Mouse (Mus musculus): ENCODE results near the gene Psmd6.

Psmd6 gene

DNA sequence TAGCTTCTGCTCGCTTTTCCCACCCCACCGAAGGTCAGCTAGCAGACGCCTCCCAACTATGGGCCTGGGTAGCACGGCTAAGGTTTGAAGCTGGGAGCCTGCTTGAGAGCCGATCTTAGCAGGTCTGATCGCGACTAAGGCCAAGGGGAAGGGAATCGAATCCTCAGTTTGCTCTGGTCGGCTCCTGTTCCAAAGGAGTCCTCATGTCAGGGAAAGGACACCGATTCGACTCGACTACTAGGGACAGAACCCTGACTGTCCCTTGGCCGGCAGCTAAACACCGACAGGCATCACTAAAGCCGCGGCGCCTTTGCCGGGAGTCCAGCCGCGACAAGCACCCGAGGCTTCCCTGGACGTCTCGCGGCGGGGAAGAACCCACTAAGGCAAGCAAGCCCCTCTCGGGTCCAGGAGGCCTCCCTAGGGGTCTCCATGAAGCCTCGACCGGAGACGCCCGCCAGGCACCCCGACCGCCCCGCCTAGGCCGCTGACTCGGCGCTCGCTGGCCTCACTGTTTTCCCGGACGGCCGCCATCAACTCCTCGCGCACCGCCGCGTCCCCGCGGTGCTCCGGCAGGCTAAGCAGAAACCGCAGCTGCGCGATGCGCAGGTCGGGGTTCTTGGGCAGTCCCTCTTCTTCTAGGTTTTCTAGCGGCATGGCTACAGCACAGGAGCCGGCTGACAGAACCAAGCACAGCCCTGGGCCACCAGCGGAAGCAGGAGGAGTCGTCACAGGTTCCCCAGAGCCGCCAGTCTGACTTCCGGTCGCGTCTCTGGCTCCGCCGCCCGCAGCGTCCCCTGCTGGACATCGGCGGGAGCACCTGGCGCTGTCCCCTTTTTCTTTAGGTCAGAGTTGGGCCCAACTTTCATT is at the start of gene Psmd6:
Psmd6 (minus strand) TSS at position 755 of the 867 bp plus-strand sequence.
- peak; percentile 95 for DNase-seq

DNA sequence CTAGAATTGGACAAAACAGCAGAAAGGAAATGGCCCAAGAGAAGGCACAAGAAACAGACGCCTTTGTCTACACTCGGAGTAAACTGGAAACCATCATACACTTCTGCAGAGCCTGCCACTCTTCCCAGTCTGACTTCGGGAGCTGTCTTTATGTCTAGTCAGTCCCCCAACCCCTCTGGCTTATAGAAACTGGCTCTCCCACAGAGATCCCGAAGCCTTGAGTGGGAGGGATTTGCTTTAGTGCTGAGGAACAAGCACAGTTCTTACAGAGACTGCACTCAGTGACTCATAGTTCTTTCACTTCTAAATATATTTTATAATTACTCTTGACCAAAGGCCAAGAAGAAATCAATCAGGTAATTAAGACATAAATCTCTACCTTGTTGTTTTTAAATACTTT is 10.1 kb downstream of the Psmd6 start:
- no peak for DNase-seq

DNA sequence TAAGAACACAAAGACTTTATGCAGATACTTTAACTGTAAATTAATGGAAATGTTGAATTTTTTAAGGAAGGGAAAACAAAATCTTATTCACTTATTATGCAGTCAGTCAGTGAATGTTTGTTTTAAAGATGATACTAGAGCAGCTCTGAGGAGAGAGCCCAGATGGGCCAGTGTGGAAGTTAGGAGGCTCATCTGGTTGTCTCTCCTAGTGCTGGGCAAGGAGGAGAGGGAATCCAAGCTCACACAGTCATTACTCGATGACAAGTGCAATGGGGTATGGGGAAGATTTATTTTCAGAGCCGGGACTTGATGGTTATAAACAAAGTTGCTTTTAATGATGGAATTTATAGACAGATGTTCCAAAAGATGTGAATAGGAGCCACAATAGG is 15.9 kb downstream of the Psmd6 start:
- DNase-seq: no peak

DNA sequence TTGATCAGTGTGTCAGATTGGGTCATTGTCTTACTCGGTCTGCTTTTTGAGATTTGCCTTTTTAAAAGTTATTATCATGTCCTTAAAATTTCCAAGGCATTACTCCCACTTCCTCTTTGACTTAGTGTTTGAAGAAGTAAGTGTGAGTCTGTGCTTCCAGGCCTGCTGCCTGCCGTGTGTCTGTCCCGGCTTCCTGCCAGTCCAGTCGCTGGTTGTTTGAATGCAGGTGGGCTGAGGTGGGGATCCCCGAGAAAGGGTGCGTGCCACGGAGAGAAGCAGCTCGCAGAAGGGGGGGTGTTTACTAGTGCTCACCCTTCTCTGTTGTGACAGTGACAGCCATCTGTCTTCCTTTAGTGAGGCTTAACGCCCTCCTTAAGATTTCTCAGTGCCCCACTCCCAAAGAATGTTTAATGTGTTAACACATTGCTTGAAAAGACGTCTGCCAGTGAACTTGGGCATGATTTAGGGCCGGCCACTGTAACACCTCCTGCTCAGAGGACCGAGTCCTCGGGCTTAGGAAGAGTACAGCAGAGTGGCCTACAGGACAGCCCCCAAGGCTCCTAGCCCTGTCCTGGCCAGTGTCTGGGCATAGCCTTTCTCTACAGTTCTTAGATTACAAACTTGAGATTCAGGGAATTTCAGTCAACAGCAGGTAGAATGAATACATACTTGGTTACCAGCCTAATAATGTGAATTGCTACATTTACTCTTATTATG is 16.4 kb downstream of the Psmd6 start:
- no peak for DNase-seq

DNA sequence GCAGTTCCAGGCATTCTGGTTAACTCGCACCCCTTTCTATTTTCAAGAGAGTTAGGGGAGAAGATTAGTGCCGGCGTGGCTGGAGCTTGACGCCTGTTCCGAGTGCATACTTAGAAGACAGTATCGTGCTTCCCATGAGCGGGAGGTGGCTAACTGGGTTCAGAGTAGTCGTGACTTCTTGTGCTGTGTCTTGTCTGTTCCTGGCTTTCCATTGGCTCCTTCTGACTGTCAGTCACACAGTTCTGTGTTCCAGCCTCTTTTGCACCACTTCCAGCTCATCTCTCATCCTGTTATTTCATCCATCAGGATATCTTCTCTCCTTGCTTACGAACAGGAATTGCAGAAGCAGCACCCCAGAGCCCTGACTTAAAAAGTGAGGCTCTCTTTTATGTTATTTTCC is 19.5 kb downstream of the Psmd6 start:
- no peak for DNase-seq

DNA sequence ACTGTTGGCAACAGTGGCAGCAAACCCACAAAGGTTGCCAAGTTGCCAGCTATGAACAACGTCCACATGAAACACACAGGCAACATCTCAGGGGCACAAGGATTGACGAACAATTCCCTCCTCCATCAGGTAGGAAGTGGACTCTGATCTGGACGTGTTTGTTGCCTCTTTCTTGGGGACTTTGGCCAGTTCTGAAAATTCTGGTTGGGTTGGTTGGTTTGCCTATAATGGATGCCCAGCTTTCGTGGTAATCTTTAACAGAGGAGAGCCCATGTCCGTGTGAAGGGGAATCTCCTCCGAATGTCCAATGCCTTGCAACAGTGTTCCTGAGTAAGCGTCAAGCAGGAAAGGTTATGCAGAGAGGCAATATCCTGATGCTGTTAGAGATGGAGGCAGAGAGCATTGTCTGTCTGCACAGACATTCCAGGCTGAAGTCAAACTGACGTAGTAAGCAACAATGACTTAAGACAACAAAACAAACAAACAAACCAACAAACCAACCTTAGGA is 20.0 kb downstream of the Psmd6 start:
- no peak for DNase-seq

DNA sequence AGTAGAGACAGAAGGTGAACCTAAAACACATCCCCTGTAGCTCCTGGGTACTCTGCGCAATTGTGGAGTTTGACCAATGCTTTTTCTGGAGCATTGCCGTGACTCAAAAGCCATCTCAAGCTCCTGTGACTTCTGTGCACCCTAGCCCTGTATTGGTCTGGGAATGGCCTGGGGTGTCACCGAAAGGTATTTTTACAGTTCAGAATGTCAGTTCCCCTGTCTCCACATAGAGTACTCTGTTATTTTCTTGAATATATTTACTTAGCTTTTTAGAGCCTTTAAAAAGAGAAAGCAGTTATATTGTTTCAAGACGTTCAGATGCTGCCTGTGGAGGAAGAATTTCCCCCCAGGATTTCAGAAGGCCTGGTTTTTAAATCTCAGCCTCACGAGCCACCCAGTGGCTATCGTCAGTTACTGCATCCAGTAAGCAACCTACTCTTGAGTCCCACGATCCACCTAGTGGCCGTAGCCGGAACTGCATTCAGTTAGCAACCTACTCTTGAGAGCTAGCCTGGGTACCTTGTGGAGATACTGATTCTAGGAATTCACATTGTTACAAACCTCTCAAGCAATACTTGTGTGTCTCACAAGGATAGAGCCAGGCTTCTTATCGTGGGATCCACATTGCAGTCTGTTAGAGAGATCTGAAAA is 22.3 kb downstream of the Psmd6 start:
- peak; percentile 93 to 98 for DNase-seq

DNA sequence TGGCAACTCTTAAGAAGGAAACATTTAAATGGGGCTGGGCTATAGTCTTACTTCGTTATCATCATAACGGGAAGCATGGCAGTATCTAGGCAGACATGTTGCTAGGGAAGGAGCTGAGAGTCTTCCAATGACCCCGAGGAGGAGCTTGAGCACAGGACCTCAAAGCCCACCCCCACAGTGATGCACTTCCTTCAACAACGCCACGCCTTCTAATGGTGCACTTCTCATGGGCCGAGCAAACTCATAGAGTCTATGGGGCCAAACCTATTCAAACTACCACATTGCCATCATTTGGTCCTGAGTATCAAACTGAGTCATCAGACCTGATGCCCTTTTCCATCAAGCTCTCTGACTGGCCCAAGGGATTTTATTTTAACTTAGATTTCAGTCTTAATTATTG is 30.2 kb downstream of the Psmd6 start:
- no peak for DNase-seq

DNA sequence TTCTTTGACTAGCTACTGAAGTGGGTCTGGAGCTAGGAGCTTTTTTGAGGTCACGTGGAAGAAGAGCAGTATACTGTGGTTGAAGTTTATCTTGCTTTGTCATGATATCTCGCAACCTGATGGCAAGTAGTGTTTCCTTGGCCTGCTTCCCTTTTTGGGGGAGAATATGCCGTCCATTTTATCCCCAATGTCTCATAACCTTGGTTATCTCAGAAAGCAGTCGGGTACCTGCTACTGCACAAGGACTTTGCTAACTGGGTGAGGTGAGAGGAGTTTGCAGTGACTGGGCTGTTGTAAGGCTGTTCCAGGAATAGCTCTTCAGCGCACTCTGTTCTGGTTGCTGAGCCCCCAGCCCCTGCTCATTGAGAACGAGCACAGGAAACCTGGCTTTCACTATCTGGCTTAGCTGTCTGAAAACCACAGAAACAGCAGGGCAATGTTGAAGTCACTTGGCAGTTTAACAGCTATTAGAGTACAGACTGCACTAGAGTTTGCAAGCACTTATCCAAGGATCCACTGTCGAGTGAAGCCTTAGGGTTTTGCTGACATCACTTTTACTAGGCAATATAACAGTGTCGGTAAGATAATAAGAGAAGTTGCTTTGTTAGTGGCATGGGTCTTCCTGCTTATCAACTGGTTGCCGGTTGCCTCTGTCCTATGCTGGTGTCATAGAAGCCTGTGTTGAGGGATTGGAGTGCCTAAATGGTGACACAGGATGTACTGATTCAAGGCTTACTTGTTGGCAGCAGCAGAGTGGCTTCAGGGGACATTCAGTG is 32.6 kb downstream of the Psmd6 start:
- no peak for DNase-seq

DNA sequence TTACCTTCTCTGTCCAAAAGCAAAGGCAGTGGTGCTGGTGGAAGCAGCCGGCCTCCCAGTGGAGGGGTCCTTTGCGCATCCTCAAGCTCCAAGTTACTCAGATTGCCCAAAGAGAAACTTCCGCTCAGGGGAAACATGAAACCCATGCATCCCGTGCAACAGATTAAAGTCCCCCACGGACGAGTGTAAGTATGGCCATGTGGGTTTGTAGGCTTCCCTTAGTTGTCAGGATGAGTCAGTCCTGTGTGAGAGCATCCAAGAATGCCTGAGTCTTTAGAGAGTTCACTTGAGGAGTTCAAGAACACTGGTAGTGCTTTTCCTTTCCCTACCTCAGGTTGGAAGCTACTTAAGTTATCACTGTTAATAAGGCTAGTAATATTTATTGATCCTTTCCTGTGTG is 33.4 kb downstream of the Psmd6 start:
- no peak for DNase-seq

DNA sequence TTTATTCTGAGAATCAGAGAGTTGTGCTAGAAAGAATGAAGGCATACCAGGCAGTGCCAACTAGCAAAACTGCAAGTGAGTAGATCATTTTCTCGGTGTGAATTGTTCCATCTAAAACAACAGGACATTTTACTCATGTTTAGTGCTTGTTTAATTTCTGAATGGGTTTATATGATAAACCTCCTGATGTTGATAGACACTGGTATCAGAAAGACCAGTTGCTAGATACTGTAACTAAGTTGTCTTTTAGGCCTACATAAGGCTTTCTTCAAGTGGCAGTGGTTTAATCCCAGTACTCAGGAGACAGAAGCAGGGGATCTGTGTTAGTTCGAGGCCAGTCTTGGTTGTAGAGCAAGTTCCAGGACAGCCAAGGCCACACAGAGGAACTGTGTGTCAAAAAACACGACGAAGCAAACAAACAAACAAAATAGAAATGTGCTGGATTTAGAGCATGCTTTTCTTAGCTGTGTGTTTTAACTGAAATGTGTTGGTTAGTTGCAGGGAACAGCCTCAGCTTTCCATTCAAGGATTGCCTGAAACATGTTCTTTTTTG is 34.0 kb downstream of the Psmd6 start:
- no peak for DNase-seq

DNA sequence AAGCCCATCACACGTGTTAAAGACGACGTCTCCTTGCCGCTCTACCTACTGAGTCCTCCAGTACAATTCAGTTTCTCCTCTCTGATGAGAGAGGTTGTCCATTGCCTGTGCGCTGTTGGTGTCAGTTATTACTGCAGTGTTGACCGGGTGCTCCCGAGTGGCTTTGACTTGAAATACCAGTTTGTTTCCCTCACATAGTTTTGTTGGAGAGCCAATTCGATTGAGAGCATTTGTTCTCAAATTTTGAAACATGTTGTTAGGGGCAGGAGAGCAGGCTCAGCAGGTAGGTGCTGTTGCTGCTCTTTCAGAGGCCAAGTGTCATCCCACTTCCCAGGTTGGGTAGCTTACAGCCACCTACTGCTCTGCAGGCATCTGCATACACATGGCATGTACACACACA is 37.0 kb downstream of the Psmd6 start:
- DNase-seq: no peak

DNA sequence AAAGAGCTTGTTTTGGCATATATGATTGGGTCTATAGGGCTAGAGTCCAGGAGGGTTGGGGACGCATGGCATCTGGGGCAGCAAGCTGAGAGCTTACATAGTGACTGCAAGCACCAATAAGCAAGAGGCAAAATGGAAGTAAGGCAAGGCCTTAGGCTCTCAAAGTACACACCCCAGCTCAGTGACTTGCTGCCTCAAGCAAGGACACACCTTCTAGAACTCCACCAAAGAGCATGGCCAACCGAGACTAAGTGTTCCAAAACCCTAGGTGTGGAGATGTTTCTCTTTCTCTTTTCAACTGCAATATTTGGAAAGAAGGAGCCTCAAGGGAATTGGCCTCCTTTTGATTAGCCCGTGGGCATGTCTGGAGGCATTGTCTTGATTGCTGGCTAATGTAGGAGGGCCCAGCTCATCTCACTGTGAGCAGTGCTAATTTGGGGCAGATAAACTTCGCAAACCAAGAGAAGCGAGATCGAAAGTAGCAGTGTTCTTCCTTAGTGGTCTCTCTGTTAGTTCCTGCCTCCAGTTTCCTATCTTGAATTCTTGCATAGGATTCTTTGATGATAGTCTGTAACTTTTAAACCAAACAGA is 40.1 kb downstream of the Psmd6 start:
- DNase-seq: no peak

DNA sequence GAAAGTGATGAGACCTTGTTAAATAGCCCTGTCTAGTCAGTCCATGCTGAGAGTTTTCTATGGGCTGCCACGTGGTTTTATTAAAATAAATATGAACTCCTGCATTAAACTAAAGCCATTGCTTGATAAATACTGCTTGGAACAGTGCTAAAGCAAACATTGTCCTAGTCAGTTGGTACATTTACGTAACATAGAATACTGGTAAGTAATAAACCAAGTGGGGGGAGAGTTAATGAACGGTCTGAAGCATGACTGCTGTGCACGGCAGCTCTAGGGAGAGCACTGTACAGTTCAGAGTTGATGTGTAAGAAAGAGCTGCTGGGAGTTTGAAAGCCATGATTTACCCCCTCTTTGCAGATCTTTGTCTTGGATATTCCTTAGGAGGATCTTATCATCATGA is 49.3 kb downstream of the Psmd6 start:
- no peak for DNase-seq

DNA sequence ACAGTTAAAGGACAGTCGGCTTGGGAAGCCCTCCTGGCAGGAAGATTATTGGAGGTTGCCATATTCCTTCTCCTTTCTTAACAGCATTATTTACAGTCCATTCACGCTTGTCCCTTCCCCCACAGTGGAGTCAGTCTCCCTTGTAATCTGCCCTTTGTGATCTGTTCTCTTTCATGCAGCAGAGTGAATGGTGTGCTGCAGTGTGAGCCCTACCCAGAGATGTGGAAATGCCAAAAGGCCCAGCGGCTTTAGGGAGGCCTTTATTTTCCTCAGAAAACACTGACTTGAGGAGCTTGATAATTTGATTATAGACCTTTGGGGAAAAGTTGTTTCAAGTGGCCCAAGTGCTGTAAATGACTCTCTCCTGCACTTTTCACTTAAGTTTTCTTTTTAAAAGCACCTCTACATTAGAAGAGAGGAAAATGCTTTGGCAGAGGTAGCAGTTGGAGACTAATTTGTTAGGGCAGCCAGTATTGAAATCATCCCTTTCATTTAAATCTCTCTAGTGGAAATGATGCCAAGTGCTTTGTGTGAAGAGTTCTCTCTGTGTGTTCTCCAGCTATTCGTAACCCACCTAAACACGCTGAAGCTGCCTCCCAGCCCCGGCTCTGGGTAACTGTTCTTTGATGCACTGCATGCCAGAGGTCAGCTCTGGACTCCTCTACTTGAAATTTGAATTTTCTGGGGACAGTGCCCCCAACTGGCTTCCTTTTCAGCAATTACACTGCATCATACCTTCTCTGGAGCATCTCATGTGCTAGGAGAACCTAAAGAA is 50.1 kb downstream of the Psmd6 start:
- DNase-seq: peak in 1 of 2 experiments; percentile 11

DNA sequence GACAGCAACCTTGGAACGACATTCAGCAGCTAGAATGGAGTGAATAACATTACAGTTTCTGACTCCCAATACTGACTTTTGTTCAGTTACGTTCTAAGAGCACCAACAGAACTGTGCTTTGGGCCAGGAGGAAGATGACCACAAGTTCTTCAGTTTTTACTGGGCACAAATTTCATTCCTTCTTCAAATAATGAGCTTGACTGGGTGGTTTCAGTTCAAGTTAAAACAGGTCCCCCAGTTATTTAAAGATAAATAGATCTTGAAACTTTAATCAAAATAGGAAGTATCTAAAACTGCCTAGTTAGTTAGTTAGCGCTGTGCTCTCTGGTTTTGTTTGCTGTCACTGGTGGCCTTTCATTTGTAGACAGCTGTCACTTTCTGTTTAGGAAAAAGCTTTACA is 52.2 kb downstream of the Psmd6 start:
- DNase-seq: no peak

DNA sequence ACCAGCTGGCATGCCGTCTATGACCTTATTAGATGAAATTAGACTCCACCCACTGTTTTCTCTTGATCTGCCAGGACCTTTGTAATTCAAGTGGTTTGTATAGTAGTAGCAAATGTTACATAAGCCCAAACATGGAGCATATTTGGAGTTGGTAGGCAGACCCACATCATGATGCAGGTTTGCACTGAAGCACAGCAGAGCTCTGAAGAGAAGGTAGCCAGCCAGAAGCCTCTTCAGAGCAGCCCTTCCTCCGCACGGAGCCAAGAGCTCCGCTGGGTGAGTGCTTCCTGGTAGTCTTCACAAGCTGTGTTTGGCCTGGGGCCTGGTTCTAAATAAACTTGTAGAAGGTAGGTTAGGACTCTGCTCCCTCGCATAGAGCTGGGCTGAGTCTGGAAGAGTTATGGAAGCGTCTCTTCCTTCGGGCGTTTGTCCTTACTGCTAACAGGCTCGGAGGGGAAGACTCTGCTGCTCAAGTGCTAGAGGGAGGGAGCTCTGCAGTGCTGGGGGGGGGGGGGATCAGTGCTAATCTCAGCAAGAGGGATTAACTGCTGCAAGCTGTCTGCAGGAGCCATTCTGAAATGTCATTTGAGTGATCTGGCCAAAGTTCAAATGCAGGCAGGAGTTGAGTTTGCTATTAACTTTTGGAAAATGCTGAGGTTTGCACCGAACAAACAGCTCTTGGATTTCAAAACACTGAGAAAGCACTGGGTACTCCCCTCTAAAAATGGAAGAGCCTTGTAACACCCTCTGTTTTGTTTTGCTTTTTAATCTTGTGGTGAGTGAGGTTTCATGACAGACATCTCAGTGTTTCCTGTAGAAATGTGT is 52.9 kb downstream of the Psmd6 start:
- DNase-seq: peak; percentile 51 to 67

DNA sequence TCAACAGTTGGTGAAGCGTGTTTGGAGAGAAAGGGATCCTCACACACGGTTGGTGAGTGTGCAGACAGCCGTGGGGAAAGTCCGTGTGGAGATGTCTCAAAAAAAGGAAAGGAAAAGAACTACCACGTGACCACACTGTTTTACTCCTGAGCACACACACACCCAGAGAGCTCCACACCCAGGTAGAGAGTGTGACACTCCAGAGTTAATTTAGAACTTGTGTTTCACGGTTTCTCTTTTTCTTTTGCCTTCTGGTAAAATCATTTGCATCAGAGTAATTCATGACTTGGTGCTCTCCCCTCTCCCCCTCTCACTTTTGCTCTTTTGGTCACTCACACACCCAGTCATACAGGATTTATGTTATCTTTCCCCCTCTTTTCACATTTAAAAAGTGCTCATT is 54.5 kb downstream of the Psmd6 start:
- no peak for DNase-seq

DNA sequence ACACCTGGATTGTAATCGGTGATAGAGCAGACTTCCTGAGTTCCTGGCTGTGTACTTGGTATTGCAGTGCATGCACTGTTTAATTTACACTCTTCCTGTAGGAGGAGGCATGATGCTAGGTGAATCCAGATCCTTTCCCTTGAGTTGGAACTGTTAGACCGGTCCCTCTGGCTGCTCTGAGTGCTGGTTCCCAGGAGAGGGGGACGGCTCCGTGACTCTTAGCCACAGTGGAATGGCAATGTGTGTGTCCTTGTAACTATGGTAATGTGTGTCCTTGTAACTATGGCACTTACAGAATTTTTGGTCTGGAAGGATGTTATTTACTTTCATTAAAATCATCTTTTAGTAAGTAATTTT is 55.7 kb downstream of the Psmd6 start:
- no peak for DNase-seq

DNA sequence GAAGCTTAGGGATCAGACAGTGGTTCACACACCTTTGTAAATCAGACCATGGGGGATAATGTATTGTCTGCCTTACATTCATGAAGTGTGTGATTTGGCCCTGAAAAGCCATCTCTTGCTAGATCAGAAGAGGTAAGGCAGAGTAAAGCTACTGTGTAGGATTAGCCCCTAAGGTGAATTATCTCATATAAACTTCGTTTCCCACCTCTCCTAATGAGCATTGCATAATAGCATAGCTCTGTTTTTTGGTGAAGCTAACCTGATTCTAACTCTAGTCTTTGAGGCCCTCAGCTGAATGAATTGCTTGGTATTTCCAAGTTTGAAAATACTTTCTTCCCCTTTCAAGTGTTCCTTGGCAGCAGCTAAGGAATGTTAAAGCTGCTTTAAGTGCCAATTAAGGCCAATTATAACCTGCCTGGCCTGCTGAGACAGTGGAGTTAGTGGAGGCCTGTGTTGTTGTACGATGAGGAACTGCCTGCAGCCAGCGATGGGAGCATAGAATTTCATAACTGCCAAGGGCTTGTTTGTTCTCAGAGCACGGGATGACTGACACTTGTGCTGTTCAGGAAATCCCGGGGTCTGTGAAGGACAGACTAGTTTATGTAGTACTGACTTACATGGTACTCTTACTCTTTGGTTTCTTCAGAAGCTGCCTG is 56.2 kb downstream of the Psmd6 start:
- no peak for DNase-seq

Measured in cerebellum, postnatal 14 days (tissue).